Mouse (Mus musculus): ENCODE data around the gene Glrx5. TPM values are rescaled to one million over a fixed set of nuclear protein-coding genes. Genes with fewer than 3 reads are reported as not detected.

The Glrx5 gene
- polyA plus RNA-seq, 1 experiment from 2014 or later: 202 TPM

DNA sequence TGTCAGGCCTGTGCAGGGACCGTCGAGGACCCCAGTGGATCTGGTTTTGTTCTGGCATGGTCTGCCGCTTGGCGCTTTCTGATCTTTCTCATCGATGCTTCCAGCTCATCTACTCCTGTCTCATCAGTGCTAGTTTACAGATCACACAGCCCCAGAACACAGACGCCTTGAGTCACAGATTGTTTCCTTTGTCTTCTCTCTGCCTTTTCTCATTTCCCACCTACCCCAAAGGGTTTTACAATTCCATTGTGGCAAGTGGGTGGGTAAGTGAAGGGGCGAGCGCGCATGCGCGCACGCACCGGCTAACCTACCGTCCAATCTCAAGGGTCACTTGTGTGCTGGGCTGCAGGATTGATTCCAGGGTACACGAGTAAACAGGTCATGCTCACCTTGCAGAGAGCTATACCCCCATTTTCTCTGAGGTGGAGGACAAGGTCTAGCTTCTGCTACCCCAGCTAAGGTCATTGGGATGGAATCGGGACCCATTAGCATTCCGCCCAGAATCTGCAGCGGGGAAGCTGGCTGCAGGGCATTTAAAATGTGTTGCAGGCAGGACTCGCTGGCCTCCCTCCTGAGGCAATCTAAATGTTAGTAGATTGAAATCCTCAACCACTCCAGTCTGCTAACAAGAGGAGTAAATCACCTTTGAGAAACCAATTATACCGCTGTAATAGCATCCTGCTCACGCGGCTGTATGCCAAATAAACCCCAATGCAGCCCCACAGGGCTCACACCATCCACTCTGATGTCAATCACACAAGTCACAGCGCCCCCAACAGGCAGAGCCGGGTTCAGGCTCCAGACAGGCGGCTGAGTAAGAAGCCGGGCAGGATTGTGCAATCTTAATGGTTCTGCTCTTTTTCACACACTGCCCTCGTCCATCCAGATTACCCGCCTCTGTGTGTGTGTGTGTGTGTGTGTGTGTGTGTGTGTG, 31.0 kb downstream of the Glrx5 start:
- no peak overlapping the region for H3K27ac ChIP-seq (replicated peaks; ENCODE audit: low read depth, low read length)
- no peaks in the 10 kb centered on the region for H3K9me3 ChIP-seq (ENCODE audit: control insufficient read depth, low read length)
- no peaks in the 10 kb centered on the region for H3K27me3 ChIP-seq (ENCODE audit: control insufficient read depth, insufficient read depth, low read length)
- no peak overlapping the region for H3K9ac ChIP-seq (ENCODE audit: low read length)
- ATAC-seq (ENCODE audit: insufficient number of reproducible peaks, low FRiP score, low TSS enrichment, low read depth): no peak
- no peak overlapping the region for H3K4me3 ChIP-seq (ENCODE audit: low read depth, low read length)
- 44% methylated on average over 28 of the region's 28 CpGs for WGBS
- 0 out of 2 replicates have a peak overlapping the region, but pooled peaks have one; percentile 4 for H3K4me2 ChIP-seq (ENCODE audit: low read depth, severe bottlenecking)
- no peaks in the 10 kb centered on the region; the same call in 1 of the 2 replicates for H3K4me1 ChIP-seq (ENCODE audit: control insufficient read depth, insufficient read depth, low read length)
- peak; percentile 72 for DNase-seq (ENCODE audit: low spot score)
- H3K36me3 ChIP-seq (ENCODE audit: control insufficient read depth, insufficient read depth, low read length): no peaks in the 10 kb centered on the region

- H3K36me3 ChIP-seq (ENCODE audit: control insufficient read depth, insufficient read depth, low read length): no peaks in the 10 kb centered on the region
- WGBS: 95% methylated on average over 4 of the region's 4 CpGs
- DNase-seq (ENCODE audit: low spot score) (no peak), ATAC-seq (ENCODE audit: insufficient number of reproducible peaks, low FRiP score, low TSS enrichment, low read depth) (no peak)
- no peak overlapping the region for H3K27ac ChIP-seq (replicated peaks; ENCODE audit: low read depth, low read length)
- H3K9me3 ChIP-seq (ENCODE audit: control insufficient read depth, low read length): no peaks in the 10 kb centered on the region
- no peak overlapping the region for H3K9ac ChIP-seq (ENCODE audit: low read length)
- no peak overlapping the region for H3K4me3 ChIP-seq (ENCODE audit: low read depth, low read length)
- H3K4me2 ChIP-seq (ENCODE audit: low read depth, severe bottlenecking): no peak overlapping the region
- no peaks in the 10 kb centered on the region for H3K27me3 ChIP-seq (ENCODE audit: control insufficient read depth, insufficient read depth, low read length)
- no peaks in the 10 kb centered on the region; the same call in 1 of the 2 replicates for H3K4me1 ChIP-seq (ENCODE audit: control insufficient read depth, insufficient read depth, low read length)
These were observed 31.7 kb downstream of the Glrx5 start for GRCm38 (mm10) chr12:105064168-105064567.

DNA sequence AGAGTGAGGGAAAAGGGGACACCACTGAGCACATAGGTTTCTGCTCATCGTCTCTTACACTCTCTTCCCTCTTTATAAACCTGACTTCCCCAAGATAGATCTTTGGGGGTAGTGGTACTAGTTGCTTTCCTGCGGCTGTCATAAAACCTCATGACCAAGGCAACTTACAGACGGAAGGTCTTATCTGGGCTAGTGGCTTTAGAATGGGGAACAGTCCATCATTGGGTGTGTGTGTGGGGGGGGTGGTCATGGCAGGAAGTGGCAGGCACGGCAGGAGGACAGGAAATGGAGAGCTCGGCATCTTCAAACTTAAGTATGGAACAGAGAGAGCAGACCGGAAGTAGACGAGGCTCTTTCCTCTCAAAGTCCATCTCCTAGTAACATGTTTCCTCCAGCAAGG, 32.6 kb downstream of the Glrx5 start:
- ATAC-seq (ENCODE audit: insufficient number of reproducible peaks, low FRiP score, low TSS enrichment, low read depth) (no peak), DNase-seq (ENCODE audit: low spot score) (no peak)
- Histone ChIP-seq H3K9me3 (ENCODE audit: control insufficient read depth, low read length) (no peaks in the 10 kb centered on the region), H3K9ac (ENCODE audit: low read length) (no peak overlapping the region), H3K27me3 (ENCODE audit: control insufficient read depth, insufficient read depth, low read length) (no peaks in the 10 kb centered on the region), H3K36me3 (ENCODE audit: control insufficient read depth, insufficient read depth, low read length) (no peaks in the 10 kb centered on the region), H3K4me1 (ENCODE audit: control insufficient read depth, insufficient read depth, low read length) (no peaks in the 10 kb centered on the region; the same call in 1 of the 2 replicates), H3K4me2 (ENCODE audit: low read depth, severe bottlenecking) (no peak overlapping the region), H3K4me3 (ENCODE audit: low read depth, low read length) (no peak overlapping the region), H3K27ac (replicated peaks; ENCODE audit: low read depth, low read length) (no peak overlapping the region)
- WGBS: 88% methylated on average over 7 of the region's 7 CpGs

DNA sequence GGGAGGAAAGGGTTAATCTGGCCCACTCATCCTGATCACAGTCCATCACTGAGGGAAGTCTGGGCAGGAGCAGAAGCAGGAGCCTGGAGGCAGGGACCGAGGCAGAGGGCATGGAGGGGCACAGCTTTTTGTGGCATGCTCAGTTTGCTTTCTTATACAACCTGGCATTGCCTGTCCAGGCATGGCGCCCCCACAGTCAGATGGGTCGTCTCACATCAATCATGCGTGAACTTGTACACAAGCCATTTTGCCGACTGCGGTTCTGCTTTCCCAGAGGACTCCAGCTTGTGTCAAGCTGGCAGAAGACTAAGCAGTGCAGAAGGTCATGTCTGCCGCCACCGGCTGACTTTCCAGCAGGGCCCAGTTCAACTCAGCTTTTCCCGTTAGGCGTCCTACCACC, 34.0 kb downstream of the Glrx5 start:
- ATAC-seq (ENCODE audit: insufficient number of reproducible peaks, low FRiP score, low TSS enrichment, low read depth) (no peak), DNase-seq (ENCODE audit: low spot score) (no peak)
- Histone ChIP-seq H3K4me2 (ENCODE audit: low read depth, severe bottlenecking) (no peak overlapping the region), H3K9ac (ENCODE audit: low read length) (no peak overlapping the region), H3K9me3 (ENCODE audit: control insufficient read depth, low read length) (no peaks in the 10 kb centered on the region), H3K4me1 (ENCODE audit: control insufficient read depth, insufficient read depth, low read length) (no peaks in the 10 kb centered on the region; the same call in 1 of the 2 replicates), H3K36me3 (ENCODE audit: control insufficient read depth, insufficient read depth, low read length) (no peaks in the 10 kb centered on the region), H3K27me3 (ENCODE audit: control insufficient read depth, insufficient read depth, low read length) (no peaks in the 10 kb centered on the region), H3K27ac (replicated peaks; ENCODE audit: low read depth, low read length) (no peak overlapping the region), H3K4me3 (ENCODE audit: low read depth, low read length) (no peak overlapping the region)
- 83% methylated on average over 10 of the region's 10 CpGs for WGBS

DNA sequence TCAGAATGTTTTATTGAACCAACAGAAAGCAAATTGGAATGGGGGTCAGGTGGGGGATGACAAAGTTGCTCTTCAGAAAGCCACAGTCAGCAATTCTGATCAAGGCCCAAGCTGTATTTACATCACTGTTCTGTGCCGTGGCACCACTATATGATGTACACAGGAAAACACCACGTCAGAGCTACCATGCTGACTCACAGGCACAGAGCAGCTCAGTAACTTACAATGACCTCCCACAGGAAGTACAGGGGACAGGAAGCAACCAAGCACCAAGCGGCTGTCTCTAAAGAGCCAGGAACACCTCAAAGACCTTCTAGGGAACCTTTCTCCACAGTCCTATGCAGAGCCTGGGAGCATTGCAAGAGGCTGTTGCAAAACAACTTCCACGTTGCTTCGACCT, 36.4 kb downstream of the Glrx5 start:
- Histone ChIP-seq H3K27ac (replicated peaks; ENCODE audit: low read depth, low read length) (no peak overlapping the region), H3K27me3 (ENCODE audit: control insufficient read depth, insufficient read depth, low read length) (no peaks in the 10 kb centered on the region), H3K9me3 (ENCODE audit: control insufficient read depth, low read length) (no peaks in the 10 kb centered on the region), H3K36me3 (ENCODE audit: control insufficient read depth, insufficient read depth, low read length) (no peaks in the 10 kb centered on the region), H3K4me1 (ENCODE audit: control insufficient read depth, insufficient read depth, low read length) (no peaks in the 10 kb centered on the region; the same call in 1 of the 2 replicates), H3K4me3 (ENCODE audit: low read depth, low read length) (no peak overlapping the region), H3K4me2 (ENCODE audit: low read depth, severe bottlenecking) (no peak overlapping the region), H3K9ac (ENCODE audit: low read length) (no peak overlapping the region)
- DNase-seq (ENCODE audit: low spot score) (no peak), ATAC-seq (ENCODE audit: insufficient number of reproducible peaks, low FRiP score, low TSS enrichment, low read depth) (no peak)
- 80% methylated on average over 5 of the region's 5 CpGs for WGBS

GRCm38 (mm10) chr12:105073708-105074107, 41.2 kb downstream of the Glrx5 start:
- Histone ChIP-seq H3K4me2 (ENCODE audit: low read depth, severe bottlenecking) (no peak overlapping the region), H3K27ac (replicated peaks; ENCODE audit: low read depth, low read length) (no peak overlapping the region), H3K4me3 (ENCODE audit: low read depth, low read length) (no peak overlapping the region), H3K36me3 (ENCODE audit: control insufficient read depth, insufficient read depth, low read length) (no peaks in the 10 kb centered on the region), H3K4me1 (ENCODE audit: control insufficient read depth, insufficient read depth, low read length) (no peaks in the 10 kb centered on the region), H3K9me3 (ENCODE audit: control insufficient read depth, low read length) (no peaks in the 10 kb centered on the region), H3K27me3 (ENCODE audit: control insufficient read depth, insufficient read depth, low read length) (no peaks in the 10 kb centered on the region), H3K9ac (ENCODE audit: low read length) (no peak overlapping the region)
- peak; percentile 46 for DNase-seq (ENCODE audit: low spot score)
- no peak for ATAC-seq (ENCODE audit: insufficient number of reproducible peaks, low FRiP score, low TSS enrichment, low read depth)
- 40% methylated on average over 9 of the region's 9 CpGs for WGBS

DNA sequence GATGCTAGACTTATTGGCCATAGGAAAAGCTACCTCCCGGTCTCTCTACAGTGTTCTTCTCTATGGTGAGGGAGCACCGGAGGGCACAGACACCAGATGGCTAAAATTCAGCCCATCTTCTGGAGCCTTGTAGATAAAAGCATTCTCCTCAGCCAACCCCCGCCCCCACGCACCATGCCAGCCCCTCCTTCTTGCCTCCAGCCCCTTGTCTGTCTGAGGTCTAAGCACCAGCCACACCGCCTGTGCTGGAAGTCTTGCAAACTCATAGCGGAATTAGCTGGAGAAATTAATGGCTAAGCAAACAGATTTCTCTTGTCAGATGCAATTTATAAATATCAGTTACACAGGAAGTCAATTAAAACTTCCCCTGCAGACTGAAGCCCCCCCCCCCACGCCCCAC, 43.0 kb downstream of the Glrx5 start:
- Histone ChIP-seq H3K27me3 (ENCODE audit: control insufficient read depth, insufficient read depth, low read length) (no peaks in the 10 kb centered on the region), H3K4me2 (ENCODE audit: low read depth, severe bottlenecking) (no peak overlapping the region), H3K9ac (ENCODE audit: low read length) (no peak overlapping the region), H3K4me3 (ENCODE audit: low read depth, low read length) (no peak overlapping the region), H3K4me1 (ENCODE audit: control insufficient read depth, insufficient read depth, low read length) (no peaks in the 10 kb centered on the region), H3K36me3 (ENCODE audit: control insufficient read depth, insufficient read depth, low read length) (no peaks in the 10 kb centered on the region), H3K27ac (replicated peaks; ENCODE audit: low read depth, low read length) (no peak overlapping the region), H3K9me3 (ENCODE audit: control insufficient read depth, low read length) (no peaks in the 10 kb centered on the region)
- DNase-seq (ENCODE audit: low spot score): no peak
- WGBS: 66% methylated on average over 7 of the region's 7 CpGs
- no peak for ATAC-seq (ENCODE audit: insufficient number of reproducible peaks, low FRiP score, low TSS enrichment, low read depth)

DNA sequence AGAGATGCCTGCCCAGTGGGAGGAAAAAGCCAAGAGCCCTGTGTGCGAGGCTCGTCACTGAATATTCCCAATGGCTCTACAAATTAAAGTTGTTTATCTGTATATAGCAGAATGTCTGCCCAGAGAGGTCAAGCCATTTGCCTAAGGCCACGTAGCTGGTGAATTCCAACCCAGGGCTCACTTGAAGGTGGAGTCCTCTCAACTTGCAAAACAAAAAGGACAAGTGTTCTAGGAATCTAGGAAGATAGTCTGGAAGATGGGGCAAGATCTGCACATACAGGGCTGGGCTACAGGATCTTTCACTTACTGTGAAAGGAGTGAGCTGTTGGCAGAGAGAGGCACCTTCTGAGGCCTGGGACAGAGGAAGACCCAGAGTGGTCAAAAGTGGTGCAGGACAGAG, 44.0 kb downstream of the Glrx5 start:
- H3K27me3 ChIP-seq (ENCODE audit: control insufficient read depth, insufficient read depth, low read length): no peaks in the 10 kb centered on the region
- WGBS: 86% methylated on average over 3 of the region's 3 CpGs
- no peak overlapping the region for H3K27ac ChIP-seq (replicated peaks; ENCODE audit: low read depth, low read length)

More for the DNA sequence above, 44.0 kb downstream of the Glrx5 start:
- no peak for ATAC-seq (ENCODE audit: insufficient number of reproducible peaks, low FRiP score, low TSS enrichment, low read depth)
- DNase-seq (ENCODE audit: low spot score): no peak
- Histone ChIP-seq H3K9ac (ENCODE audit: low read length) (no peak overlapping the region), H3K4me3 (ENCODE audit: low read depth, low read length) (no peak overlapping the region), H3K36me3 (ENCODE audit: control insufficient read depth, insufficient read depth, low read length) (no peaks in the 10 kb centered on the region), H3K4me1 (ENCODE audit: control insufficient read depth, insufficient read depth, low read length) (no peaks in the 10 kb centered on the region), H3K4me2 (ENCODE audit: low read depth, severe bottlenecking) (no peak overlapping the region), H3K9me3 (ENCODE audit: control insufficient read depth, low read length) (no peaks in the 10 kb centered on the region)
